Mouse (Mus musculus) kidney, adult 2 months (tissue): ENCODE results near the gene Copz2. TPM values are rescaled to one million over a fixed set of nuclear protein-coding genes. Genes with fewer than 3 reads are reported as not detected.
A peak's percentile ranks its signal among the peaks of the same experiment; 100 is the strongest.
"Not testable (repeated sequence)": the region's sequence is repeated elsewhere in the genome, so short reads cannot be mapped to it uniquely, and the experiment has no call there.

Source experiments
- DNase-seq: peaks from one replicate; pipeline ENCODE4 v3.0.0; 2021
- H3K27ac ChIP-seq: fragments of 200-500 bp; 2 replicates; pipeline ENCODE4 v1.5.1; 2012; ENCODE audit warnings: low read depth, low read length, control low read depth, inconsistent platforms; ENCODE audit not compliant: insufficient read depth
- H3K27me3 ChIP-seq: fragments of 200-500 bp; replicated peaks from 2 replicates; pipeline ENCODE4 v1.6.1; 2012; ENCODE audit warnings: mild to moderate bottlenecking, moderate library complexity, low read length, inconsistent platforms; ENCODE audit not compliant: control insufficient read depth, insufficient read depth
- H3K36me3 ChIP-seq: fragments of 200-500 bp; 2 replicates; pipeline ENCODE4 v1.6.1; 2012; ENCODE audit warnings: mild to moderate bottlenecking, moderate library complexity, low read length, inconsistent platforms; ENCODE audit not compliant: control insufficient read depth, insufficient read depth
- H3K4me1 ChIP-seq: fragments of 200-500 bp; 2 replicates; pipeline ENCODE4 v1.6.1; 2011; ENCODE audit warnings: low read length; ENCODE audit not compliant: control insufficient read depth, insufficient read depth
- H3K4me3 ChIP-seq: fragments of 200-500 bp; 2 replicates; pipeline ENCODE4 v1.5.1; 2011; ENCODE audit warnings: mild to moderate bottlenecking, low read depth, low read length, control low read depth; ENCODE audit not compliant: insufficient read depth
- CTCF ChIP-seq: fragments of 200-500 bp; conservative IDR thresholded peaks from 2 replicates; pipeline ENCODE4 v1.5.1; 2011; ENCODE audit warnings: low read depth, mild to moderate bottlenecking, control low read depth, low read length, moderate library complexity, mixed read lengths; ENCODE audit not compliant: insufficient read depth, insufficient read length
- POLR2A ChIP-seq: fragments of 200-500 bp; IDR thresholded peaks from one replicate; pipeline ENCODE4 v1.6.1; 2011; ENCODE audit warnings: low read depth, low read length, control low read depth
- WGBS: fragments of 180-500 bp; shearing (Covaris S2); methylation state at CpG from one replicate; pipeline ENCODE4 v1.1.7; 2018; 5-methylcytosine and 5-hydroxymethylcytosine counted together
- polyA plus RNA-seq: library from polyadenylated mRNA; depleted of rRNA; stranded (reverse); fragments of >200 nt; gene quantifications from 2 replicates; pipeline ENCODE4 v1.2.3, GENCODE M21; 2012; rRNA removed

Copz2 gene
- 56.2 and 61.6 TPM in 2 replicates for polyA plus RNA-seq

GRCm38 (mm10) chr11:96849681-96850467 lies at the start of gene Copz2:
Gene Copz2 (plus strand): TSS chr11:96849870.
- Histone ChIP-seq H3K36me3 (no peaks in the 10 kb centered on the region), H3K27me3 (no peaks in the 10 kb centered on the region), H3K4me1 (no peaks in the 10 kb centered on the region), H3K27ac (no peak within 1 kb of the TSS), H3K4me3 (peak within 1 kb of the TSS; percentile 83)
- DNase-seq, result peak; percentile 58
- TF ChIP-seq CTCF (no peak), POLR2A (no peak)
- WGBS, result 2% methylated on average over 60 of the region's 60 CpGs

- Histone ChIP-seq H3K4me1 (no peaks in the 10 kb centered on the region), H3K27me3 (no peaks in the 10 kb centered on the region), H3K27ac (no peak overlapping the region), H3K36me3 (peaks cover 10% of the 10 kb centered on the region), H3K4me3 (no peak overlapping the region)
- DNase-seq, result no peak
- WGBS, result 95% methylated on average over 5 of the region's 5 CpGs
- TF ChIP-seq CTCF (no peak), POLR2A (no peak)
Measured at GRCm38 (mm10) chr11:96805606-96806005, 44.1 kb upstream of the Copz2 start.

DNA sequence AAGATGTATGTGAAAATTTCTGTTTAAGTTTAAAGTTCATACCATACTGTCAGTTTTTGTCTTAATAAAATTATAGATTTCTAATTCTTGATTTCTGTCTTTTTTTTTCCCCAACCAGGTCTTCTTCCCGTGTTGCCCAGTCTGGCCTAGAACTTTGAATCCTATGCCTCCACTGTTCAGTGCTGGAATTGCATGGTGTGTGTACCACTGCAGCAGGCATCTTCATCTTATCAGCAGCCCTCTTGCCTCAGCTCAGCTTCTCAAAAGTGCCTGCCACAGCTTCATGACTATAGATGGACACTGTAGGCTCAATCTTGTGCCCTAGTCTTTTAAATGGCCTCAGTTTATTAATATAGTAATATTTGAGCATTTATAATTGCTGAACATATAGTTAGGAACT lies 41.6 kb upstream of the Copz2 start:
- H3K36me3 ChIP-seq, result peaks cover 6% of the 10 kb centered on the region
- H3K4me3 ChIP-seq, result no peak overlapping the region
- DNase-seq, result no peak
- 18% methylated on average over 1 of the region's 1 CpGs for WGBS
- TF ChIP-seq CTCF (peak; percentile 34; the same call in 1 of the 2 replicates), POLR2A (no peak)
- no peaks in the 10 kb centered on the region for H3K27me3 ChIP-seq
- no peak overlapping the region for H3K27ac ChIP-seq
- H3K4me1 ChIP-seq, result no peaks in the 10 kb centered on the region

GRCm38 (mm10) chr11:96809562-96810235 lies 40.0 kb upstream of the Copz2 start:
- Histone ChIP-seq H3K36me3 (peaks cover 6% of the 10 kb centered on the region), H3K4me3 (no peak overlapping the region), H3K27ac (no peak overlapping the region), H3K27me3 (no peaks in the 10 kb centered on the region), H3K4me1 (no peaks in the 10 kb centered on the region)
- WGBS, result 87% methylated on average over 6 of the region's 6 CpGs
- DNase-seq, result no peak
- TF ChIP-seq CTCF, result no peak

GRCm38 (mm10) chr11:96811188-96811587 lies 38.5 kb upstream of the Copz2 start:
- not testable (repeated sequence) for H3K4me3 ChIP-seq, H3K4me1 ChIP-seq, H3K27ac ChIP-seq, H3K36me3 ChIP-seq, H3K27me3 ChIP-seq, DNase-seq
- WGBS, result 91% methylated on average over 1 of the region's 1 CpGs

DNA sequence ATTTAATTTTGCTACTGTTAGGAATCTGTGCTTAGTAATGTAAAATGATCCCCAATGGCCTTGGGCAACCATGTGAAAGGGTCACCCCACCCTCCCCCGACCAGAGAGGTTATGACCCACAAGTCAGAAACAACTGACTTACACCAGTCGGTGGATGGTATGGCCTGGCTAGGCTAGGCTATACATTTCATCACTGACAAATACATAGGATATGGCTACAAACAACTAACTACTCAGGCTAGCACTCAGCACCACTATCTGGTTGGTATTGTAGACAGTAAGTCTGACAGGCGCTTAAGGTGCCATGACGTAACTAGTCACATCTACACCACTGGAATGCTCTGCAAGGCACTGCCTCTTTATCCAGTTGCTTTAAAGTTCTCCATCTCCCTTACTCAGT lies 36.2 kb upstream of the Copz2 start:
- H3K4me1 ChIP-seq, result no peaks in the 10 kb centered on the region
- peaks cover 11% of the 10 kb centered on the region for H3K36me3 ChIP-seq
- no peaks in the 10 kb centered on the region for H3K27me3 ChIP-seq
- no peak overlapping the region for H3K4me3 ChIP-seq
- TF ChIP-seq CTCF, result no peak
- TF ChIP-seq POLR2A, result no peak
- DNase-seq, result no peak
- H3K27ac ChIP-seq, result no peak overlapping the region
- 69% methylated on average over 4 of the region's 4 CpGs for WGBS

- WGBS, result 86% methylated on average over 5 of the region's 5 CpGs
- H3K4me3 ChIP-seq, result no peak overlapping the region
- TF ChIP-seq CTCF, result no peak
- TF ChIP-seq POLR2A, result no peak
- no peak overlapping the region for H3K27ac ChIP-seq
- no peaks in the 10 kb centered on the region for H3K4me1 ChIP-seq
- H3K36me3 ChIP-seq, result peaks cover 8% of the 10 kb centered on the region
- DNase-seq, result no peak
- H3K27me3 ChIP-seq, result no peaks in the 10 kb centered on the region
Measured at GRCm38 (mm10) chr11:96813920-96814319, 35.8 kb upstream of the Copz2 start.
